Mouse (Mus musculus) liver, adult 2 months (tissue): ENCODE measurements around the gene Inafm2.

ENCODE experiments used
- CTCF ChIP-seq: fragments of 200-500 bp; IDR thresholded peaks from 2 replicates; pipeline ENCODE4 v1.5.1; 2011; ENCODE audit warnings: low read depth, low read length, control low read depth
- POLR2A ChIP-seq: fragments of 200-500 bp; IDR thresholded peaks from 2 replicates; pipeline ENCODE4 v1.6.1; 2011; ENCODE audit warnings: low read length, control low read depth; ENCODE audit not compliant: insufficient read depth; ENCODE audit errors: extremely low read depth

DNA sequence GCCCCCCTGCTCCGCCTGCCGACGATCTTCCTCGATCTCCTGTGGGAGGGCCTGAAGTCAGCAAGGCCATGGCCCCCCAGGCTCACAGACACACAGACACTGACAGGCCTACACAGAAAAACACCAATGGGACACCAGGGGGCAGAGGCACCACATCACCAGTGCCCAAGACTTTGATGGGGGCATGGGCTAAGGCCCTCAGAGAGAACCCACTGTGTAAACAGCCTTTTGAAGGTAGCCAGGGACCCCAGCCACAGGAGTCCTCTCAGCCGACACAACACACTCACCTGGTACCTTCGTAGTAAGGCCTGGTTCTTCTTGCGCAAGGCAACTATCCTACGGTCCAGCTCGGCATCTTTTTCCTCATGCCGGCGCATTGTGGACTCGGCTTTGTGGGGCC lies 15.8 kb downstream of the Inafm2 start:
- TF ChIP-seq CTCF, result peak; percentile 27; the same call in 1 of the 2 replicates
- no peak for TF ChIP-seq POLR2A
